Mouse (Mus musculus) E14TG2a.4 (cell line): ENCODE data around the gene Gid8.

Experiments used
- CTCF ChIP-seq: conservative IDR thresholded peaks from 2 replicates; pipeline ENCODE4 v1.5.1; 2014; ENCODE audit warnings: low read length
- POU5F1 ChIP-seq: IDR thresholded peaks from 2 replicates; pipeline ENCODE4 v1.6.1; 2014; ENCODE audit warnings: low read length, borderline replicate concordance

DNA sequence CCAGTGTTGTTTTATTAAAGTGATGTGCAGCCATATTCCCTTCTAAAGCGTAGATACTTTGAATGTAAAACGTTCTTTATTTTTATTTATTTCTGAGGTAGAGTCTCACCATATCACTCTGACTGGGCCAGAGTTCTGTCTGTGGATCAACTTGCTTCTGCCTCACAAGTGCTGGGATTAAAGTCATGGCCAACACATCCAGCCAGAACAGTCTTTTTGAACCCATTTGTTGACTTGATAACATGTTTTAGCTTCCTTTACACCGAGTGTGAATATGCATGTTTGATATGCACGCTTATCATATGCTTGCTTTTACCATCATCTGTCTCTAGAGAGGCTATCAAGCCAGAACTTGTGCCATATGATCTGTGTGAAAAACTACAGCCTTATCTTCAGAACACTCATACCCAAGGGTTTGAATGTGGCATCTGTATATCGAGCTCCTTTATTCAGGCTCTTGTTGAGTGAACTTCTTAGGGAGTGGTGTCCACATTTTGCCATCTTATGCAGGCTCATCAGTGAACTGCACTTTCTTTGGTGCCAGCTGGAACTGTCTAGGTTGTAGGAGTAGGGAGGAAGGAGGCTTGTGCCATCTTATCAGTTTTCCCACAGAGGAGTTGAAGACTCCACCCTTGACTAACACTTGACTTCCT is 2.2 kb downstream of the Gid8 start:
- TF ChIP-seq POU5F1: no peak
- no peak for TF ChIP-seq CTCF
